Mouse (Mus musculus) brain, embryonic 14.5 days (tissue): Measurements from ENCODE around the gene Ccrl2.

ENCODE experiments used
- CTCF ChIP-seq: fragments of 200-500 bp; IDR thresholded peaks from 2 replicates; pipeline ENCODE4 v1.5.1; 2012; ENCODE audit warnings: inconsistent platforms, mild to moderate bottlenecking, moderate library complexity, borderline replicate concordance; ENCODE audit not compliant: insufficient read depth, insufficient read length; ENCODE audit errors: extremely low read depth
- POLR2A ChIP-seq: fragments of 200-500 bp; IDR thresholded peaks from 2 replicates; pipeline ENCODE4 v1.6.1; 2012; ENCODE audit warnings: mild to moderate bottlenecking, inconsistent platforms, borderline replicate concordance; ENCODE audit not compliant: poor library complexity, insufficient read depth, insufficient read length, severe bottlenecking; ENCODE audit errors: extremely low read depth

DNA sequence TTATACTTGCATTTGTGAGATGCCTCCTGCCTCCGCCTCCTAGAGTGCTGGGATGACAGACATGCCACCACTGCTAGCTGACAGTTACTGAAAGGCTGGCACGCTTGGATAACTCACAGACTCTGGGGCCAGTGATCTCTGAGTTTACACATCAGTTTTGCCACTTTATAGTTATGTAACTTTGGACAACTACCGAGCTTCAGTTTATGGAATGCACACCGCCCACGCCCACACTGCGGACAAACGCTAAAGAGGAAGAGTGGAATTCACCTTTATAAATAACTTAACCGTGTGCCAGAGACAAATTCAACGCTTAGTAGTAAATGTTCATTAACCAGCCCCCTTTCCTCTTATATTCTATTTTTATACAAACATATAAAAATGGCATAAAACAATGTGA lies 2.4 kb downstream of the Ccrl2 start:
- no peak for TF ChIP-seq CTCF
- no peak for TF ChIP-seq POLR2A
